Mouse (Mus musculus) cerebellum, postnatal 4 days (tissue): ENCODE data around the gene Omd.
A peak's percentile ranks its signal among the peaks of the same experiment; 100 is the strongest.
"Not testable (repeated sequence)": the region's sequence is repeated elsewhere in the genome, so short reads cannot be mapped to it uniquely, and the experiment has no call there.

Source experiments
- DNase-seq, 2 experiments: peaks; one replicate each; pipeline ENCODE4 v3.0.0; 2022; ENCODE audit warnings: low spot score in 2 of 2, mixed read lengths in 1 of 2

Gene Omd

GRCm38 (mm10) chr13:49581541-49582530, at the start of gene Omd:
Gene Omd (plus strand): TSS chr13:49582462.
- no peak for DNase-seq

- DNase-seq = no peak
Measured at GRCm38 (mm10) chr13:49536946-49537345, 45.3 kb upstream of the Omd start.

GRCm38 (mm10) chr13:49538693-49539092, 43.6 kb upstream of the Omd start:
- no peak for DNase-seq

- no peak for DNase-seq
Measured at GRCm38 (mm10) chr13:49544279-49544678, 38.0 kb upstream of the Omd start, which contains the start of gene Aspn. Gene Aspn (plus strand): TSS chr13:49544443.

- no peak for DNase-seq
Measured at GRCm38 (mm10) chr13:49545646-49546045, 36.6 kb upstream of the Omd start.

GRCm38 (mm10) chr13:49546517-49546916, 35.7 kb upstream of the Omd start:
- DNase-seq = no peak

GRCm38 (mm10) chr13:49547563-49548150, 34.6 kb upstream of the Omd start:
- no peak for DNase-seq

- DNase-seq = no peak
Measured at GRCm38 (mm10) chr13:49549616-49550015, 32.6 kb upstream of the Omd start.

GRCm38 (mm10) chr13:49554519-49554918, 27.7 kb upstream of the Omd start:
- no peak for DNase-seq

GRCm38 (mm10) chr13:49556203-49556602, 26.1 kb upstream of the Omd start:
- DNase-seq = no peak

- DNase-seq = no peak
Measured at GRCm38 (mm10) chr13:49556924-49557323, 25.3 kb upstream of the Omd start.

- DNase-seq = peak in 1 of 2 experiments; percentile 17
Measured at GRCm38 (mm10) chr13:49559185-49559584, 23.1 kb upstream of the Omd start.

GRCm38 (mm10) chr13:49560886-49561285, 21.4 kb upstream of the Omd start:
- no peak for DNase-seq

GRCm38 (mm10) chr13:49564347-49564746, 17.9 kb upstream of the Omd start:
- DNase-seq = no peak

- DNase-seq = no peak
Measured at GRCm38 (mm10) chr13:49570371-49570770, 11.9 kb upstream of the Omd start.

- no peak for DNase-seq
Measured at GRCm38 (mm10) chr13:49571418-49571817, 10.8 kb upstream of the Omd start.

- no peak for DNase-seq
Measured at GRCm38 (mm10) chr13:49583859-49584258, 1.6 kb downstream of the Omd start.

GRCm38 (mm10) chr13:49584307-49585005, 2.2 kb downstream of the Omd start:
- DNase-seq = no peak

- DNase-seq = no peak
Measured at GRCm38 (mm10) chr13:49586062-49586461, 3.8 kb downstream of the Omd start.

GRCm38 (mm10) chr13:49602541-49602940, 20.3 kb downstream of the Omd start:
- not testable (repeated sequence) for DNase-seq

- DNase-seq = no peak
Measured at GRCm38 (mm10) chr13:49603603-49604002, 21.3 kb downstream of the Omd start.

GRCm38 (mm10) chr13:49607714-49608113, 25.5 kb downstream of the Omd start, which contains the start of gene Ogn:
Gene Ogn (plus strand): TSS chr13:49608046.
- no peak for DNase-seq
